Mouse (Mus musculus) hindbrain, embryonic 12.5 days (tissue): ENCODE results near the gene Coq5. TPM values are rescaled to one million over a fixed set of nuclear protein-coding genes. Genes with fewer than 3 reads are reported as not detected.

Experiments used
- ATAC-seq: fragments of 200-750 bp; cut with Nextera tagmentation; 2 replicates; pipeline ENCODE4 v1.8.0; 2017; ENCODE audit warnings: moderate TSS enrichment; ENCODE audit not compliant: low FRiP score
- H3K27ac ChIP-seq: fragments of 300-500 bp; sonication (generic); 2 replicates; pipeline ENCODE4 v1.5.1; 2016; ENCODE audit warnings: mild to moderate bottlenecking
- H3K27me3 ChIP-seq: fragments of 300-500 bp; sonication (generic); 2 replicates; pipeline ENCODE4 v1.6.1; 2016; ENCODE audit warnings: mild to moderate bottlenecking
- H3K36me3 ChIP-seq: fragments of 300-500 bp; sonication (generic); 2 replicates; pipeline ENCODE4 v1.6.1; 2016; ENCODE audit warnings: mild to moderate bottlenecking
- H3K4me1 ChIP-seq: fragments of 300-500 bp; sonication (generic); 2 replicates; pipeline ENCODE4 v1.6.1; 2016
- H3K4me2 ChIP-seq: fragments of 300-500 bp; sonication (generic); replicated peaks from 2 replicates; pipeline ENCODE4 v1.6.1; 2016; ENCODE audit warnings: mild to moderate bottlenecking
- H3K4me3 ChIP-seq: fragments of 300-500 bp; sonication (generic); 2 replicates; pipeline ENCODE4 v1.5.1; 2016; ENCODE audit warnings: mild to moderate bottlenecking
- H3K9ac ChIP-seq: fragments of 300-500 bp; sonication (generic); 2 replicates; pipeline ENCODE4 v1.6.1; 2016; ENCODE audit warnings: mild to moderate bottlenecking, moderate library complexity
- H3K9me3 ChIP-seq: fragments of 300-500 bp; sonication (generic); replicated peaks from 2 replicates; pipeline ENCODE4 v1.6.1; 2016; ENCODE audit warnings: mild to moderate bottlenecking
- WGBS: fragments of 180-500 bp; shearing (Covaris S2); methylation state at CpG from one replicate; pipeline ENCODE4 v1.1.7; 2016; 5-methylcytosine and 5-hydroxymethylcytosine counted together
- polyA plus RNA-seq: library from polyadenylated mRNA; unstranded; fragments of >200 nt; fragmentation: Nextera tagmentation; extraction: Ambion mirVana; gene quantifications from 2 replicates; pipeline ENCODE4 v1.2.1, GENCODE M21; 2016

Gene Coq5
- polyA plus RNA-seq, 1 experiment from 2014 or later = 51.3 TPM

GRCm38 (mm10) chr5:115326256-115326831 is 46.9 kb downstream of the Coq5 start:
- peak; percentile 61 for ATAC-seq

GRCm38 (mm10) chr5:115326875-115327609 is 47.6 kb downstream of the Coq5 start, which contains the start of gene Srsf9:
Gene Srsf9 (plus strand): TSS chr5:115327177.
- no peaks in the 10 kb centered on the region for H3K27me3 ChIP-seq
- WGBS = under 1% methylated on average over 81 of the region's 97 CpGs

More at GRCm38 (mm10) chr5:115326256-115326831, 46.9 kb downstream of the Coq5 start:
- Histone ChIP-seq H3K4me2 (peak overlapping the region; percentile 89), H3K4me1 (peaks cover 33% of the 10 kb centered on the region), H3K9ac (peak overlapping the region; percentile 91), H3K9me3 (no peaks in the 10 kb centered on the region), H3K27me3 (no peaks in the 10 kb centered on the region), H3K27ac (peak overlapping the region; percentile 89), H3K36me3 (peaks cover 16% of the 10 kb centered on the region), H3K4me3 (peak overlapping the region; percentile 91)
- 22% methylated on average over 11 of the region's 11 CpGs for whole genome bisulfite sequencing

DNA sequence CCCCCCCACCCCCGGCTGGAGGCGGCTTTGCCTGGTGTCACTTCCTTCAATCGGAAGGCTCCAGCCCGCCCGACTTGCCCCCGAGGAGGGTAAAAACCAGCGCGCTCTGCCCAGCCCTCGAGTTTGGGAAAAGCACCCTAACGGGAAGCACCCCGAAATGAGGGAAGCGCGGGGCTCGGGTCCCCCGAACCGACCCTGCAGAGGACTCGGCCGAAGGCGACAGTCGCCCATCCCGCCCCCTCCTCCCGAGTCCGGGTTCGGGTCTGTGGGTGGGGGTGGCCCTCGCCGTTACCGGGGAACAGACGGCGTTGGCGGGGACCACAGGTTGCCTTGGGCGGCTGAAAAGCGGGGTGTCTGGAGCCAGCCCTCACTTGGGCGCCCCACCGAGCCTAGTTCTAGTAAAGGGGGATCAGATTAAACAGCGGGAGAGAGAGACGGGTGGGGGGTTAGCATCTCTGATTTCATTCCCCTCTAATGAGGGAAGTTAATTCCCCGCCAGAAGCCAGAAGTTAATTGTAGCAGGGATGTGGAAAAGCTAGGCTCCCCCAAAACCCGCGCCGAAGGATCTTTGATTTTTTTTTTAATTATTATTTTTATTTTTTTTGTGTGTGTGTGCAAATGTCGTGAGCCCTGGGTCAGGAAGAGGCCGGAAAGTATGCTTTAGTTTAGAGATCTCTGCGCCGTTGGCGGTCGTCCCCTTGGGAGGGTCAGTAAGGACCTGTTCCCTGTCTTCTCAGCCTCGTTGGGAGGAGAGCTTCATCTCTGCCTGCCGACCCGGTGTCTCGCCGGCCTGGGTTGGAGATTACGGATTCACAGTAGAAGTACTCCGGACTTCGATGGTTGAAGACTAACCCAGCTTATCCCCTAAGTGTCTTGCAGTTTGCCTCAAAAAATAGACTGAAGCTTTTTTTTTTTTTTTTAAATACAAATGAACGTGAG is 48.4 kb downstream of the Coq5 start:
- peak overlapping the region; percentile 89 for H3K4me2 ChIP-seq
- peak overlapping the region; percentile 91 for H3K9ac ChIP-seq
- peaks cover 31% of the 10 kb centered on the region for H3K36me3 ChIP-seq
- ATAC-seq = peak; percentile 29; the same call in 1 of the 2 replicates
- H3K4me1 ChIP-seq = peaks cover 33% of the 10 kb centered on the region
- H3K9me3 ChIP-seq = no peaks in the 10 kb centered on the region
- H3K4me3 ChIP-seq = peak overlapping the region; percentile 91
- under 1% methylated on average over 50 of the region's 55 CpGs for WGBS
- no peaks in the 10 kb centered on the region for H3K27me3 ChIP-seq
- peak overlapping the region; percentile 89 for H3K27ac ChIP-seq

More at GRCm38 (mm10) chr5:115326875-115327609, 47.6 kb downstream of the Coq5 start, which contains the start of gene Srsf9:
- peak within 1 kb of the TSS; percentile 89 for H3K27ac ChIP-seq
- H3K4me2 ChIP-seq = peak within 1 kb of the TSS; percentile 89
- H3K4me3 ChIP-seq = peak within 1 kb of the TSS; percentile 91
- peaks cover 23% of the 10 kb centered on the region for H3K36me3 ChIP-seq
- H3K9ac ChIP-seq = peak within 1 kb of the TSS; percentile 91
- peak; percentile 94 for ATAC-seq
- no peaks in the 10 kb centered on the region for H3K9me3 ChIP-seq
- H3K4me1 ChIP-seq = peaks cover 33% of the 10 kb centered on the region

DNA sequence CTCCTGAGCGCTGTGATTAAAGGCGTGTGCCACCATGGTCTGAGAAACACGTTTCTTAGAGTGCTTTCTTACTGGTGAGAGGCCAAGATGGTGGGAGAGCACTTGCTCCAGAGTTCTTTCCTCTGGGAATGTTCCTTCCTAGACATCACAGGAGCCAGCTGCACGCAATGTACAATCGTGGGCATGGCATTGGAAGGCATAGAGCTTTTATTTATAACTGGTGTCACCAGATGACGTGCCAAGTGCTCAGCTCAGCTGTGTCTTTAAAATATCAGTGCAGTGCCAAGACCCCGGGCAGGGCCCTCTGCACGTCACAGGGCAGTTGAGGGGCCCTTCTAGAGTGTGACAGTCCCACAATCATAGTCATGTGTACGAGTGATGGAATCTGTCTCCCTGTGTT is 51.5 kb downstream of the Coq5 start:
- no peak for ATAC-seq
- Histone ChIP-seq H3K4me1 (peaks cover 29% of the 10 kb centered on the region), H3K4me2 (no peak overlapping the region), H3K9ac (no peak overlapping the region), H3K36me3 (peaks cover 61% of the 10 kb centered on the region), H3K27ac (no peak overlapping the region), H3K4me3 (no peak overlapping the region), H3K9me3 (no peaks in the 10 kb centered on the region), H3K27me3 (no peaks in the 10 kb centered on the region)
- 92% methylated on average over 9 of the region's 9 CpGs for WGBS

DNA sequence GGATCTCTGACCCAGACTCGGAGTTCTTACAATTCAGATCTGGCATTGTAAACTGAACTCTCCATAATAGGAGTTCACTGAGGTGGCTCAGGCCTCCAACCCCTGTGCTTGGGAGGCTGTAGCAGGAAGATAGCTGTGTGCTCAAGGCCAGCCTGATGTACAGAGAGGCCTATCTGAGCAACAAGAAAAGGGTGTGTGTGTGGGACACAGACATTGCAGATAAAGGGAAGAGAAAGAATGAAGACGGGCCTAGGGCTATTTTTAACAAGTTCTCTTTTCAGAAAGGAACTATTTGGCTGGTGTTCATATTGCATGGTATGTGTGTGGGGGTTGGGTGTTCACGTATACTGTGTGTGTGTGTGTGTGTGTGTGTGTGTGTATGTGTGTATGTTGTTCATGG is 54.2 kb downstream of the Coq5 start:
- H3K4me3 ChIP-seq = no peak overlapping the region
- H3K9ac ChIP-seq = no peak overlapping the region
- no peak overlapping the region for H3K27ac ChIP-seq
- no peaks in the 10 kb centered on the region for H3K27me3 ChIP-seq
- WGBS = 85% methylated on average over 3 of the region's 3 CpGs
- no peak overlapping the region for H3K4me2 ChIP-seq
- ATAC-seq = no peak
- peaks cover 76% of the 10 kb centered on the region for H3K36me3 ChIP-seq
- peaks cover 17% of the 10 kb centered on the region for H3K4me1 ChIP-seq
- H3K9me3 ChIP-seq = no peaks in the 10 kb centered on the region

DNA sequence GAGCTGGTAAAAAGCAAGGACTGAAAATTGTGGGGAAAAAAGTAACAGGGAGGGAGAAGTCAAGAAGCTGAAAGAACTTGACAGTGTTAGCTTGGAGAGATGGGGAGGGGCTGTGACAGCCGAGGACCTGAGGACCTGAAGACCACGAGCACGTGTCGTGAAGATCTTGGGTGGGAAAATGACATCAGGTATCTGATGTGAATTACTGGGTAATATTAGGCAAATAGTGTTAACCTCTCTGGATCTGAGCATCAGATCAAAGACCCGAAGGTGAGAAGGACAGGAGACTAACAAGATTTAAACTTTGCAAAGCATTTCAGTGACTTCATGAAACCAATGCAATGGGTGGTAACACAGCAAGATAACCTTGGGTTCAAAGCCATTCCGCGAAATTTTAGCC is 60.5 kb downstream of the Coq5 start:
- H3K9ac ChIP-seq = no peak overlapping the region; the same call in 1 of the 2 replicates
- peaks cover 48% of the 10 kb centered on the region for H3K36me3 ChIP-seq
- peak overlapping the region; percentile 87; the same call in 1 of the 2 replicates for H3K4me3 ChIP-seq
- H3K9me3 ChIP-seq = no peaks in the 10 kb centered on the region
- WGBS = 37% methylated on average over 7 of the region's 7 CpGs
- no peaks in the 10 kb centered on the region for H3K27me3 ChIP-seq
- peaks cover 16% of the 10 kb centered on the region for H3K4me1 ChIP-seq
- no peak for ATAC-seq
- H3K27ac ChIP-seq = no peak overlapping the region
- peak overlapping the region; percentile 76 for H3K4me2 ChIP-seq

- WGBS = under 1% methylated on average over 62 of the region's 62 CpGs
- Histone ChIP-seq H3K36me3 (peaks cover 48% of the 10 kb centered on the region), H3K4me1 (peaks cover 16% of the 10 kb centered on the region), H3K27me3 (no peaks in the 10 kb centered on the region), H3K9me3 (no peaks in the 10 kb centered on the region), H3K4me2 (peak within 1 kb of the TSS; percentile 76), H3K9ac (peak within 1 kb of the TSS; percentile 88), H3K4me3 (peak within 1 kb of the TSS; percentile 87), H3K27ac (peak within 1 kb of the TSS; percentile 87)
- ATAC-seq = peak; percentile 90
Observed at GRCm38 (mm10) chr5:115340577-115341313, 61.3 kb downstream of the Coq5 start, which contains the start of the genes Gatc and Triap1. Gene Gatc (minus strand): TSS chr5:115341178. Gene Triap1 (plus strand): TSS chr5:115341225.

GRCm38 (mm10) chr5:115341314-115342165 is 62.1 kb downstream of the Coq5 start:
- no peak for ATAC-seq
- WGBS = 13% methylated on average over 36 of the region's 36 CpGs

More at GRCm38 (mm10) chr5:115341314-115342165, 62.1 kb downstream of the Coq5 start:
- H3K27ac ChIP-seq = peak overlapping the region; percentile 87; the same call in 1 of the 2 replicates
- H3K4me1 ChIP-seq = peaks cover 21% of the 10 kb centered on the region
- H3K9me3 ChIP-seq = no peaks in the 10 kb centered on the region
- H3K4me2 ChIP-seq = peak overlapping the region; percentile 76
- H3K27me3 ChIP-seq = no peaks in the 10 kb centered on the region
- peak overlapping the region; percentile 88 for H3K9ac ChIP-seq
- peaks cover 46% of the 10 kb centered on the region for H3K36me3 ChIP-seq
- H3K4me3 ChIP-seq = peak overlapping the region; percentile 87
